Mouse (Mus musculus) myocyte (in vitro differentiated cells): ENCODE results near the gene Bnip2. TPM values are rescaled to one million over a fixed set of nuclear protein-coding genes. Genes with fewer than 3 reads are reported as not detected.

Source experiments
- H3K27me3 ChIP-seq: one replicate; pipeline ENCODE4 v1.6.1; 2011; ENCODE audit not compliant: control insufficient read depth, insufficient read depth, insufficient read length
- H3K36me3 ChIP-seq: one replicate; pipeline ENCODE4 v1.6.1; 2011; ENCODE audit not compliant: control insufficient read depth, insufficient read depth
- H3K4me2 ChIP-seq: one replicate; pipeline ENCODE4 v1.6.1; 2011; ENCODE audit warnings: low read depth, control low read depth
- H3K4me3 ChIP-seq: one replicate; pipeline ENCODE4 v1.5.1; 2011; ENCODE audit warnings: mild to moderate bottlenecking, control low read depth, moderate library complexity
- H3K79me2 ChIP-seq: one replicate; pipeline ENCODE4 v1.6.1; 2011; ENCODE audit not compliant: control insufficient read depth, insufficient read depth
- H3ac ChIP-seq: one replicate; pipeline ENCODE4 v1.6.1; 2011; ENCODE audit not compliant: control insufficient read depth, insufficient read length
- CEBPB ChIP-seq: IDR thresholded peaks from 2 replicates; pipeline ENCODE4 v1.6.1; 2011; ENCODE audit warnings: mild to moderate bottlenecking, moderate library complexity; ENCODE audit not compliant: poor library complexity, insufficient read depth, severe bottlenecking
- E2F4 ChIP-seq: IDR thresholded peaks from one replicate; pipeline ENCODE4 v1.6.1; 2011; ENCODE audit warnings: mild to moderate bottlenecking, control low read depth, moderate library complexity; ENCODE audit not compliant: insufficient read depth
- MAX ChIP-seq: IDR thresholded peaks from one replicate; pipeline ENCODE4 v1.6.1; 2011; ENCODE audit warnings: low read depth, mild to moderate bottlenecking, control low read depth
- MYOD1 ChIP-seq, 3 experiments: IDR thresholded peaks; one replicate each; pipeline ENCODE4 v1.6.1; 2011; ENCODE audit warnings: control low read depth in 2 of 3, low read depth in 2 of 3, mild to moderate bottlenecking in 2 of 3, moderate library complexity in 1 of 3; ENCODE audit not compliant: insufficient read length in 2 of 3, control insufficient read depth in 1 of 3
- MYOG ChIP-seq, 3 experiments: IDR thresholded peaks; one replicate each; pipeline ENCODE4 v1.6.1; 2011; ENCODE audit warnings: control low read depth in 2 of 3, low read depth in 2 of 3, mild to moderate bottlenecking in 2 of 3; ENCODE audit not compliant: insufficient read length in 2 of 3, control insufficient read depth in 1 of 3, insufficient read depth in 1 of 3
- POLR2A ChIP-seq: IDR thresholded peaks from one replicate; pipeline ENCODE4 v1.6.1; 2011; ENCODE audit warnings: low read depth, mild to moderate bottlenecking, control low read depth, moderate library complexity; ENCODE audit not compliant: insufficient read length
- POLR2AphosphoS2 ChIP-seq: IDR thresholded peaks from one replicate; pipeline ENCODE4 v1.6.1; 2011; ENCODE audit warnings: low read depth, control low read depth; ENCODE audit not compliant: insufficient read length
- REST ChIP-seq: IDR thresholded peaks from one replicate; pipeline ENCODE4 v1.6.1; 2011; ENCODE audit warnings: mild to moderate bottlenecking, control low read depth, moderate library complexity; ENCODE audit not compliant: insufficient read depth, insufficient read length
- SRF ChIP-seq: IDR thresholded peaks from one replicate; pipeline ENCODE4 v1.6.1; 2011; ENCODE audit warnings: low read depth; ENCODE audit not compliant: control insufficient read depth, insufficient read length
- TCF12 ChIP-seq: IDR thresholded peaks from one replicate; pipeline ENCODE4 v1.6.1; 2011; ENCODE audit warnings: mild to moderate bottlenecking, control low read depth; ENCODE audit not compliant: poor library complexity, insufficient read depth, severe bottlenecking
- TCF3 ChIP-seq: IDR thresholded peaks from one replicate; pipeline ENCODE4 v1.6.1; 2011; ENCODE audit warnings: low read depth, control low read depth; ENCODE audit not compliant: insufficient read length
- USF1 ChIP-seq: IDR thresholded peaks from one replicate; pipeline ENCODE4 v1.6.1; 2011; ENCODE audit warnings: low read depth, mild to moderate bottlenecking, control low read depth, moderate library complexity
- polyA plus RNA-seq: library from polyadenylated mRNA; unstranded; fragments of >200 nt; fragmentation: generic; extraction: Trizol; gene quantifications from one replicate; pipeline ENCODE4 v1.2.1, GENCODE M21; 2012; ENCODE audit warnings: missing spikeins

Gene Bnip2
- 96.8 TPM for polyA plus RNA-seq

DNA sequence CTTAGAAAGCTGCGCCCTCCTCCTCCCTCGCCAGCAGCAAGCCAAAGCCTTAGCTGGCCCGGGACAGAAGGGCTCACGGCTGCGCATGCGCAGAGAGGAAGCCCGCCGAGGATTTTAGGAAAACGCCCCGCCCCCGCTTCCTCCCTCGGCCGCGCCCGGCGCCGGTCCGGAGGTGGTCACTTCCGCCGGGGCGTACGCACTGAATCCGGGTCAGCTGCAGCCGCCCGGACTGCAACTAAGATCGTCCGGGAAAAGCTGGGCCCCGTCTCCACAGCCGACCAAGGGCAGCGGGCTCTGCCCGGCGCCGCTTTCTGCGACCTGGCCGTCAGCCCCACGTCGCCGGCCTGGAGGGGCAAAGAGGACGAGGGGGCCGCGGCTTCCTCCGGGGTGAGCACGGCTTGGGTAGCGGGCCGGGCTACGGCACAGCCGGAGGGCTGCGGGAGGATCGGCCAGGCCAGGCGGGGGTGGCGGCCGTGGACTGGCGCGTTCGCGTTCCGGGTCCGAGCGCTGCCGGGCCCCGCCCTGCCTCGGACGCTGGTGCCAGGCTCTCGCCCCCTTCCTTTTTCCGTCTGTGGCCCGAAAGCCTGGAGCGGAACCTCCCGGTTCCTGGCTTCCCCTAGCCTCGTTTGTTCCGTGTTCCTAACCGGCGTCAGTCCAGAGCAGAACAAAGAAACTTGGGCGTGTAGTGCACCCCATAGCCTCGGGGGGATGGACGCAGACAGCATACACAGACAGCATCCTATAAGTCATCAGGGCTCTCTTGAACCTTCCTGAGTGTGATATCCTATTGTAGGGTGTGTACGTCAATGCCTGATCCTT is at the start of gene Bnip2:
Gene Bnip2, plus strand, starts transcription at position 164 of the 819 bp plus-strand sequence.
- H3K4me3 ChIP-seq = peak within 1 kb of the TSS; percentile 84

DNA sequence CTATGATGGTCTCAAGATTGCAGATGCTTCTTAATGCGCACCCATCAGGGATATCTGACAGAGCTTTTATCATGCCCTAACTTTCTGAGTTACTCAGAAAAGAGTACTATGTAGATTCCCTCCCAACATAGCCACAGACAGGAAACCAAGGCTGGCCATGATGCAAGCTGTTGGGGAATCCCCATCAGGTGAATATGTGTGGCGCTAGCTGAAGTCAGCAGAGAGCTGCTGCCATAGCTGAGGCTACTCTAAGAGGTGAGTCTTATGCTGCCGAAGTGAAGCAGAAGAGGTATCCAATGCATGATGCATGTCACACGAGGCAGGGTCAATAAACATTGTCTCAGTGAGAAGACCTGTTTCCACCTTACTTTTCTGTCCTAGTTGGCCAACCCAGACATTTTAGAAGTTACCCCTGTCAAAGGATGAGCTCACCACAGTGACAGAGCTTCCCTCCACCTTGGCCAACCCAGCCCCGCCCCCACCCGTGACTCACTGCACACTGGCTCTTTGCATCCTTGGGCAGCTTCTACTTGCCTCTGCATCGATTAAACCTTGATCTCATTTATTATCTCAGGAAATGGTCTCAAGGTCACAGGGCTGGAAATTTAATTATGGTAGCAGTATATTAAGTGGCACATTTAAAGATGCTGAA is 48.3 kb upstream of the Bnip2 start:
- Histone ChIP-seq H3K4me2 (no peak overlapping the region), H3ac (no peak overlapping the region), H3K27me3 (peaks cover 40% of the 10 kb centered on the region), H3K36me3 (no peaks in the 10 kb centered on the region), H3K79me2 (no peaks in the 10 kb centered on the region), H3K4me3 (no peak overlapping the region)
- no peak for TF ChIP-seq USF1
- no peak for TF ChIP-seq POLR2A
- TF ChIP-seq REST = no peak
- TF ChIP-seq CEBPB = no peak
- TF ChIP-seq MYOG (IDR thresholded peaks at IDR 0.05; ENCODE audit: control insufficient read depth in 1 of 3, insufficient read depth in 1 of 3, insufficient read length in 2 of 3, low read depth in 2 of 3) = no peak
- no peak for TF ChIP-seq TCF12
- no peak for TF ChIP-seq MYOD1 (IDR thresholded peaks at IDR 0.05; ENCODE audit: control insufficient read depth in 1 of 3, insufficient read length in 2 of 3, low read depth in 2 of 3)
- TF ChIP-seq MAX = no peak
- TF ChIP-seq E2F4 = no peak
- TF ChIP-seq SRF = no peak
- no peak for TF ChIP-seq POLR2AphosphoS2
- no peak for TF ChIP-seq TCF3

More for the DNA sequence above, at the start of gene Bnip2:
- peak; percentile 19 for TF ChIP-seq E2F4
- peak; percentile 94 for TF ChIP-seq POLR2AphosphoS2
- TF ChIP-seq TCF3 = no peak
- TF ChIP-seq POLR2A = peak; percentile 84
- peak in 1 of 3 experiments; percentile 29 for TF ChIP-seq MYOG (IDR thresholded peaks at IDR 0.05; ENCODE audit: control insufficient read depth in 1 of 3, insufficient read depth in 1 of 3, insufficient read length in 2 of 3, low read depth in 2 of 3)
- TF ChIP-seq MYOD1 (IDR thresholded peaks at IDR 0.05; ENCODE audit: control insufficient read depth in 1 of 3, insufficient read length in 2 of 3, low read depth in 2 of 3) = peak in 1 of 3 experiments; percentile 5
- peak within 1 kb of the TSS; percentile 91 for H3ac ChIP-seq
- H3K36me3 ChIP-seq = no peaks in the 10 kb centered on the region
- H3K27me3 ChIP-seq = no peaks in the 10 kb centered on the region
- H3K4me2 ChIP-seq = peak within 1 kb of the TSS; percentile 90
- H3K79me2 ChIP-seq = peaks cover 48% of the 10 kb centered on the region

DNA sequence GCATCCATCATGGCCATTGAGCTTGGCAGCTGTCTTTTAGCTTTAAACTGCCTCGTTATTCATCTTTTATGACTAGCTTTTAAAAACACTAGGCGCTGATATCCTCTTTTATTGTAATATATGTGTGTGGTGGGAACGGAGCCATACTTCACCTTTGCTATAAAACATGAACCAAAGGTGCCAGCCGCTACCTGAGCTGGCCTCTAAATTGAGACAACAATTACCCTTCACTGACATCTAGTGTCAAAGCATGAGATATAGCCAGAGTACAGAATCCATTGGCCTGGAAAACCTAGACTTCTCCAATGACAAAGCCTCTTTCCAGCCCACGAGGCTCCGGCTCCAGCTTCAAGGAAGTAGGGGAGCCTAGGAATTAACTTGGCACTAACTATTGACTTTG is 47.7 kb upstream of the Bnip2 start:
- H3K79me2 ChIP-seq = no peaks in the 10 kb centered on the region
- no peak overlapping the region for H3K4me3 ChIP-seq
- H3ac ChIP-seq = no peak overlapping the region
- TF ChIP-seq TCF3 (no peak), E2F4 (no peak), USF1 (no peak), MAX (no peak), POLR2AphosphoS2 (no peak), SRF (no peak), TCF12 (no peak), CEBPB (no peak), MYOD1 (IDR thresholded peaks at IDR 0.05; ENCODE audit: control insufficient read depth in 1 of 3, insufficient read length in 2 of 3, low read depth in 2 of 3) (no peak), REST (no peak), POLR2A (no peak), MYOG (IDR thresholded peaks at IDR 0.05; ENCODE audit: control insufficient read depth in 1 of 3, insufficient read depth in 1 of 3, insufficient read length in 2 of 3, low read depth in 2 of 3) (no peak)
- H3K27me3 ChIP-seq = peaks cover 40% of the 10 kb centered on the region
- no peak overlapping the region for H3K4me2 ChIP-seq
- H3K36me3 ChIP-seq = no peaks in the 10 kb centered on the region

DNA sequence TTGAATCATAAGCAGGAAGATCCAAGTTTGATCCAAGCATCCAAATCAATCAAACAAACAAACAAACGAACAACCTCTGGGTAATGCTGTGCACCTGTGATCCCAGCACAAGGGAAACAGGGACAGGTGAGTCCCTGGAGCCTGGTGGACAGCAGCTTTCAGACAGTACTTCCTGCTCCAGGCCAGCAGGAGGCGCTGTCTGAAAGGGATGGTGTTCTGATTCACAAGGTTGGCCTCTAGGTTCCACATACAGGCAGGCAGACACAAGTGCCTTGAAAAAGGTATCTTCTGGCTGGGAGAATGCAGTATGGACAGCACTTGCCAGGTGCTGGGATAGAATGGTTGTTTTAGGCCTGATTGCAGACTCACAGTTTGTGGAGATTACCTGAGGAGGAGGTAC is 40.3 kb upstream of the Bnip2 start:
- TF ChIP-seq MYOG (IDR thresholded peaks at IDR 0.05; ENCODE audit: control insufficient read depth in 1 of 3, insufficient read depth in 1 of 3, insufficient read length in 2 of 3, low read depth in 2 of 3) = no peak
- Histone ChIP-seq H3K27me3 (peaks cover 1% of the 10 kb centered on the region), H3K4me3 (no peak overlapping the region), H3K36me3 (no peaks in the 10 kb centered on the region), H3K79me2 (no peaks in the 10 kb centered on the region), H3ac (no peak overlapping the region), H3K4me2 (no peak overlapping the region)

DNA sequence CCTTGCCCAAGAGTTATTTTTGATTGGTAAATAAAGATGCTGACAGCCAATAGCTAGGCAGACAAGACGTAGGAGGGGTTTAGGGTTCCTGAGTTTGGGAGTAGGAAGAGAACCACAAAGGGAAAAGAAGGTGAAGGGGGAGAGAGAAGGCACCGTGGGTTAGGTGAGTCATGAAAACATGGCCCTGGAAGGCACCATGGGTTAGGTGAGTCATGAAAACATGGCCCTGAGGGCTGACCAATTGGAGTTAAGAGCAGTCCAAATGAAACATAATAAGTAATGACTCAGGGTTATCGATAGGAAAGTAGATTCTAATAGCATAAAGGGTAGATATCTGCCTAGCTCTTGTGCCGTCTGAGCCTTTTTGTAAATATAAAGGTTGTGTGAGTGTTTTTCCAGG is 39.6 kb upstream of the Bnip2 start:
- Histone ChIP-seq H3K36me3 (no peaks in the 10 kb centered on the region), H3K79me2 (no peaks in the 10 kb centered on the region), H3K4me3 (no peak overlapping the region), H3K4me2 (no peak overlapping the region), H3ac (no peak overlapping the region), H3K27me3 (no peaks in the 10 kb centered on the region)
- TF ChIP-seq MAX (no peak), E2F4 (no peak)
